Mouse (Mus musculus) hindbrain, embryonic 16.5 days (tissue): Measurements from ENCODE around the gene Stub1. TPM values are rescaled to one million over a fixed set of nuclear protein-coding genes. Genes with fewer than 3 reads are reported as not detected.

Experiments used
- ATAC-seq: fragments of 200-750 bp; cut with Nextera tagmentation; 2 replicates; pipeline ENCODE4 v1.8.0; 2017; ENCODE audit warnings: moderate TSS enrichment, moderate library complexity
- H3K27ac ChIP-seq: fragments of 300-500 bp; sonication (generic); 2 replicates; pipeline ENCODE4 v1.5.1; 2014; ENCODE audit warnings: low read depth, mild to moderate bottlenecking, control low read depth, low read length, moderate library complexity
- H3K27me3 ChIP-seq: fragments of 300-500 bp; sonication (generic); replicated peaks from 2 replicates; pipeline ENCODE4 v1.6.1; 2014; ENCODE audit warnings: low read length; ENCODE audit not compliant: control insufficient read depth, insufficient read depth
- H3K36me3 ChIP-seq: fragments of 300-500 bp; sonication (generic); 2 replicates; pipeline ENCODE4 v1.6.1; 2014; ENCODE audit warnings: mild to moderate bottlenecking, low read length, moderate library complexity, mixed read lengths; ENCODE audit not compliant: control insufficient read depth, insufficient read depth
- H3K4me1 ChIP-seq: fragments of 300-500 bp; sonication (generic); 2 replicates; pipeline ENCODE4 v1.6.1; 2014; ENCODE audit warnings: low read depth, low read length; ENCODE audit not compliant: control insufficient read depth, insufficient read depth
- H3K4me2 ChIP-seq: fragments of 300-500 bp; sonication (generic); 2 replicates; pipeline ENCODE4 v1.6.1; 2014; ENCODE audit warnings: mild to moderate bottlenecking, low read length, control low read depth, moderate library complexity
- H3K4me3 ChIP-seq: fragments of 300-500 bp; sonication (generic); 2 replicates; pipeline ENCODE4 v1.5.1; 2014; ENCODE audit warnings: mild to moderate bottlenecking, low read length, control low read depth, moderate library complexity
- H3K9ac ChIP-seq: fragments of 300-500 bp; sonication (generic); 2 replicates; pipeline ENCODE4 v1.6.1; 2014; ENCODE audit warnings: low read depth, mild to moderate bottlenecking, control low read depth, low read length, moderate library complexity
- H3K9me3 ChIP-seq: fragments of 300-500 bp; sonication (generic); 2 replicates; pipeline ENCODE4 v1.6.1; 2014; ENCODE audit warnings: mild to moderate bottlenecking, low read length, moderate library complexity; ENCODE audit not compliant: control insufficient read depth
- WGBS: fragments of 180-500 bp; shearing (Covaris S2); extraction: QIAGEN DNeasy Blood & Tissue Kit; methylation state at CpG from one replicate; pipeline ENCODE4 v1.1.7; 2014; 5-methylcytosine and 5-hydroxymethylcytosine counted together
- polyA plus RNA-seq: library from polyadenylated mRNA; unstranded; fragments of >200 nt; fragmentation: Nextera tagmentation; extraction: Ambion mirVana; gene quantifications from 2 replicates; pipeline ENCODE4 v1.2.1, GENCODE M21; 2015

The Stub1 gene
- polyA plus RNA-seq, 1 experiment from 2014 or later: 428 TPM

DNA sequence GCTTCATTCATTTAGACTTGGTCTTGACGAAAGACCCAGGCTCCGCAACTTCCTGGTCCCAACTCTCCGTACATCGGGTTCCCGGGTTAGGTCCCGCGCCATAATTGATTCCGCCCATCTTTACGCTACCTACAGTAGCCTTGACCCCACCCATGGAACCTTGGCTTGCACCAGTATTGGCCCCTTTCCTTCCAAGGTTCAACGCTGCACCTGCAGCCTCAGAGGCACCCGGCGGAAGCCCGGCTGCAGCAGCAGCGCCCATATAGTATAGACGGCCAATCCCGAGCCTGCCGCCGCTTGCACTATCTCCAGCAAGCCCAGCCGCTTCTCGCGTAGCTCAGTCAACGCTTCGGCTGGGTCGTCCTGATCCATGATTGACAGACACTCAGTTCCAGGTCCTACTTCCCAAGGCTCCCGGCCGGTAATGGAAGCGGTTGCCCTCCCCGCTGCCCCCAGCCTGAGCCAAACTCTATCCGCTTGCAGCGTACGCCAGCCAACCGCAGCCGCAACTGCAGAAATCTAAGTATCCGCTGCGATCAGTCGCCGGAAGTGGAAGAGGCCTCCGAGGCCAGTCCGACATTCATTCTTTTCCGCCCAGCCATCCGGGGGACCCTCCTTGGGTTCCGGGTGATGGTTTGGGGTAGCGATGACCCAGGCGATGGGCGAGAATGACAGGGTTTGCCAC lies 41.2 kb downstream of the Stub1 start:
- ATAC-seq: peak; percentile 66
- Histone ChIP-seq H3K4me3 (peak overlapping the region; percentile 73), H3K4me1 (peaks cover 35% of the 10 kb centered on the region), H3K4me2 (peak overlapping the region; percentile 67), H3K36me3 (peaks cover 13% of the 10 kb centered on the region), H3K9ac (peak overlapping the region; percentile 82), H3K27me3 (peaks cover 3% of the 10 kb centered on the region; the same call in 1 of the 2 replicates), H3K27ac (peak overlapping the region; percentile 91), H3K9me3 (no peaks in the 10 kb centered on the region)
- WGBS: under 1% methylated on average over 45 of the region's 45 CpGs

DNA sequence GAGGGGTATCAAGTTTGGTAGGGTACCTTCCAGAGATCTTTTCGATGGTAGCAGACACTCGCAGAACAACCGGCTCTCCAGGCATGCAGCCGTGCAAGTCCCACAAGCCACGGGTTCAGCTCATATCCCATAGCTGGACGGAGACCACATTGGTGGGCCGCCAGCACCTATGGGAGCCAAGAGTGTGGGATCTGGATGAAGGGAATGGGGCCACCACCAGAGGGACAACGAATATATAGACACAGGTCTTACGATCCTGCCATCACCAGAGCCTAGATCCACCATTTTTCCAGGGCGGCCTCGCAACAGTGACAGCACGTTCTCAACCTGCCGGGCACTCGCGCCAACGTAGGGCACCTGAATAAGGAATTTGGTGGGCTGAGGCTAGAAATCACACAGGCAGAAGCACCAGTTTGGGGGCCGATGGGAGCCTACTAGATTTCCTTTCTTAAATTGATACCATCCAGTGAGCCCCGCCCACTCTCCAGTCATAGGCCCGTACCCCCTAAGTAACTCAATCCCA lies 41.8 kb downstream of the Stub1 start:
- 30% methylated on average over 19 of the region's 19 CpGs for WGBS
- H3K9me3 ChIP-seq: no peaks in the 10 kb centered on the region
- peaks cover 29% of the 10 kb centered on the region for H3K4me1 ChIP-seq
- H3K9ac ChIP-seq: peak overlapping the region; percentile 82
- peak overlapping the region; percentile 67 for H3K4me2 ChIP-seq
- peak overlapping the region; percentile 73 for H3K4me3 ChIP-seq
- H3K36me3 ChIP-seq: peaks cover 13% of the 10 kb centered on the region
- H3K27me3 ChIP-seq: peaks cover 3% of the 10 kb centered on the region; the same call in 1 of the 2 replicates
- ATAC-seq: 0 out of 2 replicates have a peak, but pooled peaks have one; percentile 1
- peak overlapping the region; percentile 91 for H3K27ac ChIP-seq

DNA sequence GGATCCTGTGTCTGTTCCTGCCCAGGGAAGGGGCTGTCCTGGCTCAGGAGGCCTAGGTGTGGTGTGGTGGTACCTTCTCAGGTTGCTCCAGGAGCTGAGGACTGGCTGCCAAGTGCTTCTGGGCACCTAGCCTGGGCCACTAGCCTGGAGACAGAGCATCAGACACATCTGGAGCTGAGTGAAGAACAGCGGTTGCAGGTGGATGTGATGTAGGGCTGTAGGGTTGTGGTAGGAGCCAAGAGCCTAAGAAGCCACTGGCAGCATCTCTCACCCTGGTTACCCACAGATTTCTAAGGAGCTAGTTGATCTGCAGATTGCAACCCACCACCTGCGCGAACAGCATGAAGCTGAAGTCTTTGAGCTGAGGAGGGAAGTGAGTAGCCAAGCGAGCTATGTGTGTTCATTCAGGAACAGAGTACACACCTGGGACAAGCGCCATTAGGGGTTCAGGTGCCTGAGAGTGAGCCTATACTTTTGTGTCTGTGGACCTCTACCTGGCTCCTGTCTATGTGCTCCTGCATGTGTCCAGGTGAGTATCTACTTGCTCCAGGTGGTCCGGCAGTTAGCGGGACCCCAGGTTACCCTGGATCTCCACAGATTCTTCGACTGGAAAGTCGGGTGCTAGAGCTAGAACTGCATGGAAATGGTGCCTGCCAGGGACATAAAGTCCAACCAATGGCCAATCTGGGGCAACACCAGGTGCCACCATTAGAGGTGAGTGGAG lies 46.3 kb downstream of the Stub1 start:
- H3K36me3 ChIP-seq: peaks cover 23% of the 10 kb centered on the region
- no peak overlapping the region for H3K9ac ChIP-seq
- WGBS: 97% methylated on average over 9 of the region's 9 CpGs
- H3K4me3 ChIP-seq: no peak overlapping the region
- H3K4me2 ChIP-seq: no peak overlapping the region
- ATAC-seq: no peak
- H3K27me3 ChIP-seq: no peaks in the 10 kb centered on the region
- H3K4me1 ChIP-seq: peaks cover 38% of the 10 kb centered on the region
- no peak overlapping the region for H3K27ac ChIP-seq
- no peaks in the 10 kb centered on the region for H3K9me3 ChIP-seq

DNA sequence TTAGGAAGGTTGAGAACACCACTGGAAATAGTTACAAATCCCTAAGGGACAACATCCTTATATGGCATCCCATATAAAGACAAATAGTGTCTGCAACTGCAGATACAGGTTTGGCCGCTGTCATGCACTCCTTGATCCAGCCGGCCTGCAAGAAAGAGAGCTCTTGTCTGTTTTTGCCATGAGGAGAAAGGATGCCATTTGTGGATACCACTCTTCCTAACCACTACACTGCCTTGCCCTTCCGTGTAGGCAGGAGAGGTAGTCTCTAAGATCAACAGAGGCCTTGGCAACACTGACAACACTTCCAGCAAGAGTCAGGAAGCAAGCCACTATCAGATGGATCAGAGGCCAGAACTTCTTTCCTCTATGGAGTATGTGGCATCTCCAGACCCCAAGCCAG lies 46.9 kb downstream of the Stub1 start, which contains the start of gene Ccdc78:
TSS of gene Ccdc78 (plus strand) at position 301 of the 400 bp plus-strand sequence.
- peaks cover 23% of the 10 kb centered on the region for H3K36me3 ChIP-seq

DNA sequence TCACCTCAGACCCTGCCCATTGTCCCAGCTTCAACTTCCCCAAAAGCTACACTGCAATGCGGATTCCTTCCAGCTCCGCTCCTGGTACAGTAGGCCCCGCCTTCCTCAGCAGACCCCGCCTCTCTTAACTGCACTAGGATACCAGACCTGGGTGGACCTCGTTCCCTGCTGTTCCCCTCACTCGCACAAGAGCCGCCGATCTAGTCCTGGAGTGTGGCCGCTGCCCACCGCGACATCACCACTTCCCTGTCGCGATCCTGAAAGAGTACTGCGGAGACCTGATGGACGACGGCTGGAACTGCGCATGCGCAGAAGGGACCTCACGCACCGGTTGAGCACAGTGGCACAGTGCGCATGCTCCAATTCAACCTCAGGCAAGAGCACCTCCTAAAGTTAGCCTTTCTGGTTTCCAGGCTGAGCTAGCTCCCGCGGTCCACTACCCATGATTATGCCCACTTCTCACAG lies 47.9 kb downstream of the Stub1 start, which contains the start of gene Haghl:
TSS of gene Haghl (minus strand) at position 393 of the 465 bp plus-strand sequence.
- peaks cover 29% of the 10 kb centered on the region for H3K36me3 ChIP-seq
- ATAC-seq: peak; percentile 86
- H3K4me3 ChIP-seq: peak within 1 kb of the TSS; percentile 70

More for the DNA sequence above, 46.9 kb downstream of the Stub1 start, which contains the start of gene Ccdc78:
- ATAC-seq: no peak
- peak within 1 kb of the TSS; percentile 93 for H3K27ac ChIP-seq
- H3K4me1 ChIP-seq: peaks cover 35% of the 10 kb centered on the region
- peak within 1 kb of the TSS; percentile 87 for H3K4me2 ChIP-seq
- H3K4me3 ChIP-seq: peak within 1 kb of the TSS; percentile 70
- H3K9ac ChIP-seq: peak within 1 kb of the TSS; percentile 80
- 83% methylated on average over 3 of the region's 3 CpGs for WGBS
- H3K27me3 ChIP-seq: no peaks in the 10 kb centered on the region
- no peaks in the 10 kb centered on the region for H3K9me3 ChIP-seq

DNA sequence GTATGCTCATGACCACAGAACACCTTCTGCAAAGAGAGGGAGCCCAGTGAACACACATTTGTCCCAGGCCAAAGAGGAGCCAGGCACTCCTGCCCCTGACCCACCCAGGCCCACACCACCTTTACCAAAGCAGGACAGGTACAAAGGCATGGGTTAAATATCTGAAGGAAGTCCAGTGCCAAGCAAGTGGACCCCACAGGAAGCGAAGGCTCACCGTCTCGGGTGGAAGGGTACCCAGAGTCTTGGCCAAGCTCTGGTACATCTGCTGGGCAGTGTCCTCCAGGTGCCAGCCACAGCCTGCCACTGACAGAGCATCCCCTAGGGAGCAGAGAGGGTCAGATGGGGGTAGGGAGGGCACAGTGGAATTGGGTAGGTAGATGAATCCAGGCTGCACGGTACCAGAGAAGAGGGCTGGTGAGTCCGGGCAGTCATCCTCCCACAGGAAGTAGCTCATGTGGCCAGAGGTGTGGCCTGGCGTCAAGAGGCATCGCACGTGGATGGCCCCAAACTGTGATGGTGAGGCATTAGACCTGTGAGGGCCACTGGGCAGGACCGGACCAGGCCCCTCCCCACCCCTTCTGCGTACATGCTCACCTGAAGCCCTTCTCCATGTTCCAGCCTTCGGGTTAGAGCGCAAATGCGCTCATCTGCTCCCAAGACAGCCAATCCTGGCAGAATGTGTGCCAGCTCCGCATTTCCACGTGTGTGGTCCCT lies 49.2 kb downstream of the Stub1 start:
- Histone ChIP-seq H3K9me3 (no peaks in the 10 kb centered on the region), H3K27me3 (no peaks in the 10 kb centered on the region), H3K4me2 (peak overlapping the region; percentile 87), H3K9ac (peak overlapping the region; percentile 80), H3K4me3 (peak overlapping the region; percentile 70), H3K36me3 (peaks cover 27% of the 10 kb centered on the region), H3K27ac (no peak overlapping the region; the same call in 1 of the 2 replicates), H3K4me1 (peaks cover 24% of the 10 kb centered on the region)
- no peak for ATAC-seq
- WGBS: 79% methylated on average over 15 of the region's 15 CpGs

More for the DNA sequence above, 47.9 kb downstream of the Stub1 start, which contains the start of gene Haghl:
- no peaks in the 10 kb centered on the region for H3K9me3 ChIP-seq
- peaks cover 25% of the 10 kb centered on the region for H3K4me1 ChIP-seq
- H3K4me2 ChIP-seq: peak within 1 kb of the TSS; percentile 87
- no peaks in the 10 kb centered on the region for H3K27me3 ChIP-seq
- H3K9ac ChIP-seq: peak within 1 kb of the TSS; percentile 80
- WGBS: 1% methylated on average over 23 of the region's 23 CpGs
- H3K27ac ChIP-seq: peak within 1 kb of the TSS; percentile 93

DNA sequence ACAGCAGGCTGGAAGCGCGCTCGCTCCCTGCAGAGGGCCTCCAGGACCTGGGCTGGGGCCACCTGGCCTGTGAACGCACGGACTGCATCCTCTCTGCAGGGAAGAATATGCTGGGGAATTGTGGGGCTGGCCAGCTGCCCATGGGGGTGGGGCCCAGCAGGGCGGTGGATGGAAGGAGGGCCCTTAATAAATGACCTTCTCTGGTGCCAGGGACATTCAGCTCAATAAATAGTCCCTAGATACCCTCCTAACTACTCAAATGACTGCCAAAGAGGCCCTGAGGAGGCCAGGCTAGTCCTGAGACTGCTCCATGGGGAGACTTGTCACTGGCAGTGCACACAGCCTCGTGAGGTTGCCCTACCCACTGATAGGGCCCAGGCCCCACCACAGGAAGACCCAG lies 50.1 kb downstream of the Stub1 start:
- peak overlapping the region; percentile 87; the same call in 1 of the 2 replicates for H3K4me2 ChIP-seq
- peaks cover 25% of the 10 kb centered on the region for H3K36me3 ChIP-seq
- H3K4me3 ChIP-seq: no peak overlapping the region
- peaks cover 24% of the 10 kb centered on the region for H3K4me1 ChIP-seq
- 0 out of 2 replicates have a peak overlapping the region, but pooled peaks have one; percentile 39 for H3K9ac ChIP-seq
- H3K27ac ChIP-seq: peak overlapping the region; percentile 45; the same call in 1 of the 2 replicates
- ATAC-seq: no peak
- WGBS: 54% methylated on average over 7 of the region's 7 CpGs
- no peaks in the 10 kb centered on the region for H3K27me3 ChIP-seq
- no peaks in the 10 kb centered on the region for H3K9me3 ChIP-seq

DNA sequence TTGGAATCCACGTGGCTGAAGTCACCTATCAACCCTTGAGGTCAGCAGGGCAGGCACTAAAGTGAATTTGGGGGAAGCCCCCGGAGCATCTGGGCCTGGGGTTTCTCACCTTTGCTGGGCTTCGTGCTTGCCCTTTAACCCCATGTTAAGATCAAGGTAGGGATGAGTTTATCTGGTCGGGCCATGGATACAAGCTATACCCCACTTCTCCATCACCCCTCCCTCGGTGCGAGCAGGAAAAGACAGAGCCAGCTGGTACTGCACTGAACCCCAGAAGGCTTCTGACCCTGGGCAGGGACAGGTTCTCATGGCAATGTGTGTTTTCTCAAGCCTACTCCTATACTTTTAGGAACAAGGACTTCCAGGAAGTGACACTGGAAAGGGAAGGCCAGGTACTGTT lies 51.9 kb downstream of the Stub1 start:
- Histone ChIP-seq H3K27ac (no peak overlapping the region), H3K27me3 (no peaks in the 10 kb centered on the region), H3K4me2 (no peak overlapping the region), H3K36me3 (peaks cover 22% of the 10 kb centered on the region), H3K9me3 (no peaks in the 10 kb centered on the region), H3K4me1 (peaks cover 24% of the 10 kb centered on the region), H3K4me3 (no peak overlapping the region), H3K9ac (no peak overlapping the region)
- 85% methylated on average over 6 of the region's 6 CpGs for WGBS
- no peak for ATAC-seq
